Mouse (Mus musculus) ZHBTc4 (cell line): ENCODE measurements around the gene Glud1.

ENCODE experiments used
- DNase-seq: peaks from one replicate; pipeline ENCODE4 v3.0.0-alpha.2; 2011; ENCODE audit warnings: low read depth, low spot score

The Glud1 gene

DNA sequence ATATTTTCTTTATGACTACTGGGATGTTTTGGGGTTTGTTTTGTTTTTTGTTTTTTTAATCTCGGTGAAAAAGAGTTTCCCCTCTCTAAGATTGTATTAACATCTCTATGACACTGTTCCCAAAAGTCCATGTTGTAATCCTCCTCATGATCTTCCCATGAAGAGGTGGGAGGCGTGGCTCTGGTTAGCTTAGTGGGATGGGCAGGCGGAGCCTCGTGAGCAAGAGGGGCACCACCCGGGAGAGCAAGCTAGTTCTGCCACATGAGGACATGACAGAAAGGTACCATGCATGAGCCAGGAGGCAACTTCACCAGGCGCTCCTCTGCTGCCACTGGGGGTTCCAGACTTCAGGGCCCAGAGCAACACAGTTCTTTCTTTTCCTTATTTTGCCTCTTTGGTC lies 42.0 kb downstream of the Glud1 start:
- peak; percentile 63 for DNase-seq

DNA sequence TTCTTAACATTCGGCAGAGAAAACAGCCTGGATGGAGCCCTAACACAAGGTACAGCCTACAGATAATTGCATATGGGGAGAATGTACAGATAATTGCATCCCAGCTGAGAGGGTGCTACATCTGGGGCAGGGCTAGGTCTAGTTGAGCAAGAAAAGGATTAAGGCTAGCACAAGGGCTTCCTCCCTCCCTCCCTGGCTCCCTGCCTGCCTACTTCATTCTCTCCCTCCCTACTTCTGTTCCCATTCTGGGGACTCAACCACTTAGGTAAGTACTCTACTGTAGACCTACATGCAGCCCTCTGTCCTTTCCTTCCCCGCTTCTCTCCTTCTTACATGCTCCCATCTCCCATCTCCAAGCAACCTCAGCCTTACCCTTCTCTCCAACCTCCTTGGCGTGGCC lies 42.8 kb downstream of the Glud1 start:
- DNase-seq = no peak

- DNase-seq = no peak
These were observed 43.9 kb downstream of the Glud1 start for GRCm38 (mm10) chr14:34354456-34354855.

- DNase-seq = no peak
These were observed 44.8 kb downstream of the Glud1 start, which contains the start of gene Fam25c for GRCm38 (mm10) chr14:34355301-34355700. Fam25c (minus strand) TSS chr14:34355433.

DNA sequence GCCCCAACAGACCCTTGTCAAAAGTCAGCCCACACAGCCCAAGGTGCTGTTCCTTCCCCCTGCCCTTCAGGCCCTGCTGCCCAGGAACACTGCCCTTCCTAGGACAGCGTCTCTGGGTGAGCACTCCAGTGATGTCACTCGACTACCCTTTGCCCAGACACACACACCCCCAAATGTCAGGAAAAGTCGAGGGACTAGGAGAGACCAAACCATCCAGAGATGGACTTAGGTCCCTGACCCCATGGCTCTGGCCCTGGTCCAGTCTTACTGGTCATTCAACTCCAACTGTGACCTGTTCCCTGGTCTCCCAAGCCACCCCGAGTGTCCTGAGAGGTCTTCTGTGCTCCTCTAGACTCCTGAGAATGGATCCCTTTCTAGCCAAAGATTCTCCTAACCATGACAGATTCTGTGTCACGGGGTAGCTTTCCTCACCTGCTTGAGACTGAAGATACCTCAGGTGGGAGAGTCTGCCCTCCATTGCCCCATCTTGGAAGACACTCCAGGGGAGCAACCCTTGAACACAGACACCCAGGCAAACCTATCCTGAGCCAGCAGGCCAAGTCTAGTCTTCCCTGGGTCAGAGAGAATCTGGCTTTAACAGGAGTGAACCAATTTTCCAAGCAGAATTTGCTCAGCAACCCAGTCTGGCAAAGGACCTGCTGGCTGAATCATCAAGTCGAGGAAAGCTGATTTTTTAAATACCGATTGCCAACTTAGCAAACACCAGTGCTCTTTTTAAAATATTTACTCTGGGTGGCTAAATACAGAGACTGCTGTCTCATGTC lies 47.3 kb downstream of the Glud1 start:
- peak; percentile 31 for DNase-seq

- peak; percentile 94 for DNase-seq
These were observed 49.2 kb downstream of the Glud1 start for GRCm38 (mm10) chr14:34359676-34360244.

- no peak for DNase-seq
These were observed 49.7 kb downstream of the Glud1 start for GRCm38 (mm10) chr14:34360251-34360650.

GRCm38 (mm10) chr14:34362135-34362534 lies 51.6 kb downstream of the Glud1 start:
- no peak for DNase-seq

DNA sequence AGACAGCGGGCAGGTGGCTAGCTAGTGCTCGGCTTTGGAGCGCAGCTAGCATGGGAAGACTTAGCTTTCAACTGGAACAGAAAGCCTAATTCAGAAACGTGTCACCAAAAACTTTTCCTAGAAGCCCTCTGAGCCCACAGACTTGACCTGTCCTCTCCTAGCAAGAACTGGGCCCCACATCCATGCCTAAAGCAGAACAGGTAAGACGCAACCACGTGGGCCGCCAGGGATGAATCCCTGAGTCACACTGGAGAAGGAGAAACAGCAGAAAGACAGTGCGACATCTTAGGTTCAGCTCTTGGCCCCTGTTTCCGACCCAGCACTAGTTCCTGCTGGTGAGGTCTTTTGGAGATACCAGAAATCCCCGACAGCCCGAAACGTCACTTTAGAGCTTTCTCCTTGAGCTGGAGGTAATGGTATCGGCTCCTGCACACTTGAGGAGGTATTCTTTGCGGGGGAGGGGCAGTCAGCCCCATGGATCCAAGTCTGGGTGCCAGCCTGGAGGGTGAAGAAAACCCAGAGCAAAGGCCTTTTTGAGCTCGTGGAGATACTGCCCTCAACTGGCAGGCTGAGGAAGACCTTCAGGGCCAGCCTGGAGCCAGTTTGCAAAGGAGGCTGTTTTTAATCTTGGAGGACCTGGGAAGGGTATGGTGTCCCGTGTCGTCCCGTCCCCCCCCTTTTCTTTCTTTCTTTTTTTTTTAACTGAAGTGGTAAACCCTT lies 52.4 kb downstream of the Glud1 start:
- peak; percentile 90 for DNase-seq

GRCm38 (mm10) chr14:34363490-34364253 lies 53.1 kb downstream of the Glud1 start:
- peak; percentile 97 for DNase-seq

DNA sequence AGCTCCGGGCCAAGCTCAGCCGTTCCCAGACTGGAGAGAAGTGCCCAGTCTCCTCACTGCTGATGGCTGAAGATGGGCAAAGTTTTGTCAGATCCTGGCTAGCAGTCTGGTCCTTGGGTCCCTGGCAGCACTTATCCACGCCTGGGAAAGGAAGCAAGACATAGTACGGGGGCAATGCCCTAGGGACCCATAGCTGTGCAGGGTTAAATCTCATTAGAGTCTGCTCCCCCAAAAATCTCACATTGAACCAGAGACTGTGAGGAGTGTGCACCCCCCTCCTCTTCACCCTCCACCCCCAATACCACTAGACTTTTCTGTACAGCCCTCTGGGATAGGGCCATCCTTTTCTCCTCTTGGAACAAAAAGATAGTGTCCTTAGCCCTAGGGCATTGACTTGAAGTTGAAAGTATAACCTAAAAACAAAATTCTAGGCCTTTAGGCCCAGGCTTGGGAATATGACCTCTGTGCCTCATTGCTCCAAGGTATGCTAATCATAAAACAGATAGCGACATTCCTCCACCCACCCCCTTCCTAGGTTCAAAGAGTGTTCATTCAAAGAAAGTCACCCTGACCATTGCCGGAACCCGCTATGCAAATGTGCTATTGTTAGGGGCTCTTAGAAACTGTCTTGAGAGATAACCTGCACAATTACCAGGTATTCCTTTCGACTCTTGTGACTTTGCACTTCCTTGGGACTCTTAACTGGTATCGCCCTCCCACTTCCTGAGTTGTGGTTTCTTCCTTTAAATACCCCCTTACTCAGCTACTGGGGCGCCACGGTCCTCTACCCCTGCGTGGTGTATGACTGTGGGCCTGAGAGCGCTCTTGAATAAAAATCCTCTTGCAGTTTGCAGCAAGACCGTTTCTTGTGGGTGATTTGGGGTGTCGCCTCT lies 54.0 kb downstream of the Glud1 start:
- peak; percentile 75 for DNase-seq

- peak; percentile 80 for DNase-seq
These were observed 54.6 kb downstream of the Glud1 start for GRCm38 (mm10) chr14:34365147-34365507.

GRCm38 (mm10) chr14:34370203-34370602 lies 59.7 kb downstream of the Glud1 start:
- DNase-seq = no peak

- no peak for DNase-seq
These were observed 60.4 kb downstream of the Glud1 start for GRCm38 (mm10) chr14:34370921-34371320.

- peak; percentile 60 for DNase-seq
These were observed 61.2 kb downstream of the Glud1 start for GRCm38 (mm10) chr14:34371763-34372162.

GRCm38 (mm10) chr14:34372646-34373045 lies 62.1 kb downstream of the Glud1 start:
- peak; percentile 87 for DNase-seq

DNA sequence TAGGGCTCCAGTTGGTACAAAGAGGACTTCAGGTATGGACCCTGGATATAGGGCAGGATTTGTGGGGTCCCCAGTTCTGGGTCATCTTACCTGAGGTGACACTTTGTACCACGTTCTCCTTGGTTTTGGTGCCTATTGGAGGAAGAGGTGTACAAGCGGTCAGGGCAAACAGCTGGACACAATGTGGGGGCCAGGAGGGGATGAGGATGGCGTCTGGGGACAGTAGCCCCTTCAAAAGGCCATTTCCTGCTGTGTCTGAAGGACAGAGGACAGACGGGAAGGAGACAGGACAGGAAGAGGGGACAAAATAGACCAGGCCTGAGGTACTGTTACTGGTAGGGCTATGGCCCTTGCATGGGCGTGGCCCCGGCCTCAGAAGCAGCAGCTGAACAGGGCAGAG lies 63.1 kb downstream of the Glud1 start:
- DNase-seq = no peak

- no peak for DNase-seq
These were observed 64.0 kb downstream of the Glud1 start, which contains the start of gene Sncg for GRCm38 (mm10) chr14:34374577-34374976. Sncg (minus strand) TSS chr14:34374789.

DNA sequence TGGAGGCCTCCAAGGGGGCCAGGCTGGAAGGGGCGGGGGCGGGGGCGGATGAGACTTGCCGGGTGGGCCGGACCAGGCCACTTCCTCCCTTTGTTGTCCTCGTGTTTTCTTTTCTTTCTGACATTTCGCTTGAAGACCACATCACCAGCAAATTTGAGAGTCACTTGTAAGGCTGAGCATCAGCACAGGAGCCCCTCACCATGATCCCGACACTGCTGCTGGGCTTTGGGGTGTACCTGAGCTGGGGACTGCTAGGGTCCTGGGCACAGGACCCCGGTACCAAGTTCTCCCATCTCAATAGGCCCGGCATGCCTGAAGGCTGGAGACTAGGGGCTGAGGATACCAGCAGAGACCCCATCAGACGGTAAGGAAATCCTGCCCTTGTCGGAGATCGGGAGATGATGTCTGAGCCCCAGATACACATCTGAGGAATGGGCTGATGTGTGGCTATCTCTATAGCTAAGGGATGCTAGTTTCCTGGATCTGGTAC lies 64.9 kb downstream of the Glud1 start, which contains the start of gene Mmrn2:
Mmrn2 (plus strand) TSS at position 51 of the 490 bp plus-strand sequence.
- no peak for DNase-seq

DNA sequence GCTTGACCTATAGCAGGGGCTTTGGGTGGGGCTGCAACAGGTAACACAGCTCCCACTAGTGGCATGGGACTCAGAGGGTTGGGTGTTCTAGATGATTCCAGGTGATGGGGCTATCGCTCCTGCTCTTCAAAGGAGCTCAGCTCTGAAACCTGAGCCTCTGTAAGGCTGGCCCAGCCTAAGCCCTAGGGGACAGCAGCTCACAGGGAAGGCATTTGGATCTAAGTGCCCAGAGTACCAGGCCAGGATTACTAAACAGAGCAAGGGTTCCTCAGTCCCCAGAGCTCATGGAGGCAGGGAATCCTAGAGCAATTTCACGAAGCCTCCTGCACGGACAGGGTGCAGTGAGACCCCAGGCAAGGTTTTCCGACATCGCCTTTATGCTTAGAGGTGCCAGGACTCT lies 65.4 kb downstream of the Glud1 start:
- DNase-seq = no peak

DNA sequence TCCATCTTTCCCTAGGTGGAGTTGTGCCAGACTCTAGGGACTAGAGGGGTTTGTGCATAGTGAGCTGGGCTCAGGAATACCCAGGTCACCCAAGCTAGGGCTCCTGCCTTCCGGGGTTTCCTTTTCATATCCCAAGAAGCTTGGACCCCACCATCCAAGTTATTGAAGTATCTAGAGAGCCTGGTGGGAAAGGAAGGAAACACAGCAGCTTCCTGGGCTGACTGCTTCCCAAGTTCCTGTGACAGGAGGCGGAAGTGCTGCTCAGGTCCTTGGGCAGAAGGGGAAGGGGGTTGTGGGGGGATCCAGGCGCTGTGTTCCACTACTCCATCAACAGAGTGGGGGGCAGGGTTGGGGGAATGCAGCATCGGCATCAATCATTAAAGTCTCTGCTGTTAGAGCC lies 66.6 kb downstream of the Glud1 start:
- DNase-seq = no peak
